Mouse (Mus musculus): ENCODE measurements around the gene Ak7.

The Ak7 gene

DNA sequence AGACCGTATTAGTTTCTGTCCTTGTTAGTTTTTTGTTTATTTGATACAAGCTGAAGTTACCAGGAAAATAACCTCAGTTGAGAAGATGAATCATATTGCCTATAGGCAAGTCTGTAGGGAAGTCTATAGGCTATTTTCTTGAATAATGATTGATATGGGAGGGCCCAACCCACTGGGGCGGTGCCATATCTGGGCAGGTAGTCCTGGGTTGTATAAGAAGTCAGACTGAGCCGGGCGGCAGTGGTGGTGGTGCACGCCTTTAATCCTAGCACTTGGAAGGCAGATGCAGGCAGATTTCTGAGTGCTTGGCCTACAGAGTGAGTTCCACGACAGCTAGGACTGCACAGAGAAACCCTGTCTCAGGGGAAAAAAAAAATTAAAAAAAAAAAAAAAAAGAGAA lies 84.1 kb downstream of the Ak7 start:
- no peak for DNase-seq (ENCODE audit: low spot score)

DNA sequence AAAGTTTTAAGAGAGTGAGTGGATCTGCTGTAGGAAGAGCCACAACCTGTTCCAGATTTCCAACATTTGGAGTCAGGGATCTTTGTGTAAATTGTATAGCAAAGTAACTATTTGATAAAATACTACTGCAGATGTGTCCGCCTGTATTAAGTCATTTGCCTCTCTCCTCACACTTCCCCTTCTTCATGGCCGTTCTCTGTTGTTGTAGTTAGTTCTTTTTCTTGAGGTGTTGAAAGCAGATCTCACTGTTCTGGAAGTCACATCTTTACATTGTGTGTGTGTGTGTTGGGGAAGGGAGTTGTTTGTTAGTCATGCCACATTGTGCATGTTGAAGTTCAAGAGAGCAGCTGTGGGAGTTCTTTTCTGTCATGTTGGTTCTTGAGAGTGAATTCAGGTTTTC lies 89.1 kb downstream of the Ak7 start:
- DNase-seq (ENCODE audit: low spot score): no peak

DNA sequence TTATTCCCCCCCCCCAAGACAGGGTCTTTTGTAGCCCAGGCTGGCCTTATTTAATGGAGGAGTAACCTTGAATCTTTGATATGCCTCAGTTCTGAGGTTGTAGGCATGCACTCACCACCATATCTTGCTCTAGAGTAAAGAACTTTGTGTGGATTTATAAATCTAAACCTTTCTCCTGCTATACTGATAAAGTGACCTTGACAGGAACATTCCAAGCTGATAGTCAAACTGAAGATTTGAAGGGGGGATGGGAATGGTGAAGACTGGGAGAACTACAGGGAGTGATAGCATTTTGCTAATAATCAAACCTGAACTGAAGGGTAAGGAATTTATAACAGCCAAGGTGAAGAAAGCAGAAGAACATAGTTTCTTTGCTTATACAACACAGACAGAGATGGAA lies 92.2 kb downstream of the Ak7 start:
- no peak for DNase-seq (ENCODE audit: low spot score)

DNA sequence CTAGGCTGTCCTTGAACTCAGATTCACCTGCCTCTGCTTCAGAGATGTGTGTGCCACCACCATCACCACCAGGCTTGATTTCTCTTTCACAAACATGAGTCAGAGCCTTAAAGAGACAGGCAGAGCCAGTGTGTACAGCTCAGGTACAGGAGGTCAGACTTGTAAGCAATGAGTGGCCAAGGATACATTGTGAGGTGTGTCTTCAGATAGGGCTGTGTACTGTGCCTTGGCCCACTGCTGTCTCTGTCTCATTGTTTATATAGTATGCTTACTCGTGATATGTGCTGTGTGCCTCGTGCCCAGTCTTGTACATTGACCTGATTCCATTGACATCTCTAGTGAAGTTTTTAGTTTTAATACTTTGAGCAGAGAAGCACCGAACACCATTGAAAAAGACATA lies 100.0 kb downstream of the Ak7 start:
- DNase-seq (ENCODE audit: low spot score): no peak

DNA sequence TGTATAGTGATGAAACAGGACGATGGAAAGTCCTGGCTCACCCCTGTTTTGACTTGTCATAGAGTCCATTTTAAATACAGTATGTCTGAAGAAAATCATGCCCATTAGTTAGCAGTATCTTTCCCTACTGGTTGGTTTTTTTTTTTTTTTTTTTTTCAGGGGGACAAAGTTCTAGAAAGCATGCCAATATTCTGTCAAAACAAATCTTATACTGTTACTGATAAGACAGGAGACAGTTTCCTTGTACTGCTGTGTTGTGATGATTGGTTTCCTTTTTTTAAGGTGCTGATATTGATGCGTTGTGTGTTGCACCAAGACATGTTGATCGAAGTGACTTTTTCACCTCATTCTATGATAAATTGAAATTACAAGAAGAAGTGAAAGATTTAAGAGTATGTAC lies 100.4 kb downstream of the Ak7 start:
- no peak for DNase-seq (ENCODE audit: low spot score)

DNA sequence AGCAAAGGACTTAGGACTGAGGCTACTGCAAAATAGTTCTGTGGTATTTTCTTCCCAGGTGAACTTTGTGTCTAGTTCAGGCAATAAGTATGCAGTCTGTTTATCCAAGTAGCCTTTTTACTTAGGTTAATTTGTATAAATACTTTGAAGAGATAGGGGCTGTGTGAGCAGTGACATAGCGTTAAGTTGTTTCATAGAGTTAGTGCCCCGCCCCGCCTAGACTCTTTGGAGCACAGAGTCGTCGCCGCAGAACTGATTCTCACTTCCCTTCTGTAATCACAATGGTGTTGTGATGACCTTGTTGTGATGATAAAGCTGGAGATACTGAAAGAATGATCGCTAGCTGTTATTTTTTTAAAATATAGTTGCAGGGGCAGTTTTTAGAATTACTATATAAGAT lies 101.6 kb downstream of the Ak7 start:
- DNase-seq (ENCODE audit: low spot score): no peak

DNA sequence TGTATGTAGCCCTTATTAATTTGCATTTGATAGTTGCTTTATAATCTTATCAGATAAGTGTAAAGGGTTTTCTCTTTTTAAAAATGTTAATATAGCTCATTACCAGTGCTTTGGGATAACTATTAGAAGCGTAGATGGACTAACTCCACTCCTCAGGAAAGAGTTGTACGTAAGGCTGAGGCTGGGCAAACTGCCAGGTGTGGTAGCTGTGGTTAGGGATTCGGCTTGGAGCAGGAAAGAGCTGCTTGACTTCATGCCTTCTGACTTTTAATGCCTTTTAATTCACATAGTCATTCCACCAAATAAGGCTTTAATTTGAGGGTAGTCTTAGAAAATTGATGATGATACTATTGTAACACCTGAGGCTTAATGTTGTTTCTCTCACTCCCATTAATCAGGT lies 103.2 kb downstream of the Ak7 start:
- no peak for DNase-seq (ENCODE audit: low spot score)

DNA sequence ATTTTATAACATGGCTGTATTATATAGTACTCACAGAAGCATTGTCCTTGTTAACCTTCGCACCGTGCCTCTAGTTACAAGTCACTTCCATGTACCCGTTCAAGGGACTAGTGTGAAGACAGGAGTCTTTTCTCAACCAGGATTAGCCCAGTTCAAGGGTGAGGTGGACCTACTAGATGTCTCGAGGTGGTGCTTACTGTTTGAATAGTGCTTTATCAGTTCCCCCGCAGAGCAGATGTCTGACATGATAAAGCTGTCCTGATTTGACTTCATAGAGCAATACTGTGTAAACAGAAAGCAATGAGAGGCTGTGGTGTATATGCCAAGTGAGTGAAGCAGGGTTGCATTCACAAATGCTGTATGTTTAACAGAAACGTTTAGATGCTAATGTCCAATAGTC lies 104.8 kb downstream of the Ak7 start:
- DNase-seq (ENCODE audit: low spot score): no peak

DNA sequence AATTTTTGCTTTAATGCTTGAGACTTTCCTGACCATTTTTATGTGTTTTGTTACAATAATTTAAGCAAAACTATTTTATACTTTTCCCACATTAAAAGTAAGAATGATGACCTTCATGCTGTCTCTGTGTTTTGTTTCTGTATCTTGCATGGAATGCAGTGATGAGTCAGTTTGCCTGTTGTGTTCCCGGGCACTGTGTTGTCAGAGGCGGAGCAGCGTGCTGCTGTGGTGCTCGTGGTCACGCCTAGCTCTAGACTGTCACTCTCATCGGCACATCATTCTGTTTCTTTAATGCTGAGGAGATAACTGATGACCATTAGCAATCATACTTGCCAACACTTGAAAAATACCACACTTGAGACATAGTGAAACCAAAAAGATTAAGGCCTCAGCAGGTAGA lies 108.2 kb downstream of the Ak7 start:
- DNase-seq (ENCODE audit: low spot score): no peak

DNA sequence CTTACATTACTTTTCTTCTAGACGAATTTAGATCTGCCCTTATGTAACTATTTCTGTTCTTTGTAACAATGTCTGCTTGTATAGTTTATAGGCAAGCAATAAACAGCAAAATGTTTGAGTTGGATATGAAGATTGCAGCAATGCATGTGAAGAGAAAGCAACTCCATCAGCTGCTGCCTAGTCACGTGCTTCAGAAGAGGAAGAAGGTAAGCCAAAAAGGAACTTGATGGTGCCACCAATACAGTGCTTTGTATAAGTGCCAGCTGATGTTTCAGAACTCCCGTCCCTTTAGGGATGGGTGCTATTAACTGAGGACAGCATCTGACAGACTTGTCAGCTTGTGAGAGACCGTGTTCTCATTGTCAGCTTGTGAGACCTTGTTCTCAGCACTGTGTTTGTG lies 117.7 kb downstream of the Ak7 start:
- no peak for DNase-seq (ENCODE audit: low spot score)

DNA sequence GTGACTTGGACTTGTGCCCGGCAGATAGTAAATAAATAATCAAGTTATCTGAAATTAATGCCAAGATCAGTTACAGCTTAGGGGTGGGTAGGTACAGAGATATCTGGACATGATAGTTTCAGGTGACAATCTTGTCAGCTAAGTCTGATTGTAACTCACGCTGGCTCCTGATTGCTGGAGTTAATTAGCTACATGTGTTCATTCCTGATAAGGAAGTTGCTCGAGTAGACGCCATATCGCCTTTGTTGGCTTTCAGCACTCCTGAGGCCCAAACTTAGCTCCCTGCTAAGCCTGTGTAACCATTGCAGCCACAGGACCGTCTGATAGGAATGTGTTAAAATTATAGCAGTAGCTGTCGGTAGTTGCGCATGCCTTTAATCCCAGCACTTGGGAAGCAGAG lies 119.0 kb downstream of the Ak7 start:
- DNase-seq (ENCODE audit: low spot score): no peak

DNA sequence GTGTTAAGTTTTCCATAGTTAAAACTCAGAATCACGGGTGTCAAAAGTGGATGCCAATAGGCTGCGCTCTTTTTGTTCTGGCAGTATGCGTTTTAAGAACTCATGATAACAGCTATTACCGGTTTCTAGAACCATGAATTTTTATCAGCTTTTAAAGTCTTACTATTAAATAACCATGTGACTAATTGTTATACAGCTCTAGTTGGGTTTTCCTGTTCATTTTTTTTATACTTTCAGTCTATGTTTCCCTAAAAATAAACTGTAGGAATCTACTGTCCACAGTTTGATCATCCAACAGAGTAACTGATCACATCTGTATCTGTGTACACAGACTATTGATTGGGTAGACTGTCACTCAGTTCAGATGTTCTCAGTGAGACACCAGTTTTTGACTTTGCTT lies 119.5 kb downstream of the Ak7 start:
- DNase-seq (ENCODE audit: low spot score): no peak
